Mouse (Mus musculus) bone marrow, adult 2 months (tissue): ENCODE results near the gene Cntn1.

ENCODE experiments used
- CTCF ChIP-seq: fragments of 200-500 bp; IDR thresholded peaks from 2 replicates; pipeline ENCODE4 v1.5.1; 2011; ENCODE audit warnings: low read length, control low read depth; ENCODE audit not compliant: control insufficient read depth, insufficient read depth
- POLR2A ChIP-seq: fragments of 200-500 bp; IDR thresholded peaks from 2 replicates; pipeline ENCODE4 v1.6.1; 2011; ENCODE audit warnings: low read depth, mild to moderate bottlenecking, control low read depth, low read length, borderline replicate concordance; ENCODE audit not compliant: control insufficient read depth

DNA sequence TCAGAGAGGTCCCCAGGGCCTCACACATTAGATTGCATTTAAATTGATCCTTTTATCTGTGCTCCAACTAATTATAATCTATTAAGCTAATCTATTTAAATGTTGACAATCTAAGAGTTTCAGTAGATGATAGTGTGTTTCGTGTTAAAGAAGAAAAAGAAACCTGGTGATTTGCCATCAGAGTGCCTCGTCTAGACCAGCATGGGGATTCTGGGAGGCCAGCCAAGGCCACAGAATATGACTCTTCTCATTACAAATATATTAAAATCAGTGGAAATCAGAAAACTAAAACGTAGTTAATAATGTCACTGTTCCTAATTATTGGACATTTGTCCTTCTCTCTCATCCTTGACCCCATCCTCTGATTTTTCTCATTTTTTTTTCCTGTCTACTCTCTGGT, 164.9 kb downstream of the Cntn1 start:
- TF ChIP-seq CTCF (no peak), POLR2A (no peak)
